Mouse (Mus musculus) liver, embryonic 14.5 days (tissue): Measurements from ENCODE around the gene Sbno2.

Source experiments
- CTCF ChIP-seq: IDR thresholded peaks from 2 replicates; pipeline ENCODE4 v1.5.1; 2016; ENCODE audit warnings: antibody characterized with exemption, low read depth, control low read depth
- EP300 ChIP-seq: IDR thresholded peaks from 2 replicates; pipeline ENCODE4 v1.6.1; 2016; ENCODE audit warnings: antibody characterized with exemption, low read depth

GRCm38 (mm10) chr10:80057683-80058326 lies 47.6 kb downstream of the Sbno2 start:
- TF ChIP-seq EP300 (no peak), CTCF (no peak)
